Mouse (Mus musculus) liver, adult 2 months (tissue): ENCODE measurements at regions not wholly inside any gene's neighbourhood (a gene's known extent, or its start where the extent isn't known, plus 50 kb on each side); places are given as distances from the start of the nearest gene placed in this dataset.

Experiments used
- CTCF ChIP-seq: fragments of 200-500 bp; IDR thresholded peaks from 2 replicates; pipeline ENCODE4 v1.5.1; 2011; ENCODE audit warnings: low read depth, low read length, control low read depth
- POLR2A ChIP-seq: fragments of 200-500 bp; IDR thresholded peaks from 2 replicates; pipeline ENCODE4 v1.6.1; 2011; ENCODE audit warnings: low read length, control low read depth; ENCODE audit not compliant: insufficient read depth; ENCODE audit errors: extremely low read depth

GRCm38 (mm10) chr9:112994774-112995173 lies 713.3 kb downstream of the Pdcd6ip start:
- TF ChIP-seq POLR2A (no peak), CTCF (no peak)
